Mouse (Mus musculus): ENCODE data around the gene Med27. TPM values are rescaled to one million over a fixed set of nuclear protein-coding genes. Genes with fewer than 3 reads are reported as not detected.

The Med27 gene
- total RNA-seq, 2 experiments from 2014 or later, result 23.7 to 24.3 TPM

DNA sequence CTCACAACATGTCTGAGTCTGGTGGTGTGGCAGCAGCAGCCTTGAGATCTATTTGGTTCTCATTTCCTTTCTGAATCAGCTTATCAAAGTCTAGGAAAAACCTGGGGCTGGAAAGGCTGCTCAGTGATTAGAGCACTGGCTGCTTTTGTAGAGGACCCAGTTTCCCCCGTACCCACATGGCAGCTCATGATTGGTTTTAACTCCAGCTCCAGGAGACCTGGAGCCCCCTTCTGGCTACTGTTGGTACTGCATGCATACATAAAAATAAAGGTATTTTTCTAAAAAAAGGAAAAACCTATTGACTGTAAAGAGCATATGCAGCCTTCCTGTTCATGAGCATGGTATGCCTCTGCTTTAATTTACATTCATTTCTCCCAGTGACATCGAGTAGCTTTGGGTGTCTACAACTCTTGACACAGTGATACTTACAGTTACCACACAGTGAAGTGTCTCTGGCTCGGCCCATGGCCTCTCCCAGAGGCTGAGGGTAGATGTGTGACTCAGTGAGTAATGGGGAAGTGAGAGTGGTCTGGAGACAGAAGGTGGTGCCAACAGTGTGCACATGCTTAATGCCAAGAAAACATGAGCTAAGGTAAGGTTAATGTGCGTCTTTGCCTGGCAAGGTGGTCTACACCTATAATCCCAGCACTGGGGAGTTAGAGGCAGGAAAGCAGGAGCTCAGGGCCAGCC is 207.5 kb downstream of the Med27 start:
- DNase-seq (ENCODE audit: low spot score in 2 of 2), result peak in 1 of 2 experiments; percentile 35

DNA sequence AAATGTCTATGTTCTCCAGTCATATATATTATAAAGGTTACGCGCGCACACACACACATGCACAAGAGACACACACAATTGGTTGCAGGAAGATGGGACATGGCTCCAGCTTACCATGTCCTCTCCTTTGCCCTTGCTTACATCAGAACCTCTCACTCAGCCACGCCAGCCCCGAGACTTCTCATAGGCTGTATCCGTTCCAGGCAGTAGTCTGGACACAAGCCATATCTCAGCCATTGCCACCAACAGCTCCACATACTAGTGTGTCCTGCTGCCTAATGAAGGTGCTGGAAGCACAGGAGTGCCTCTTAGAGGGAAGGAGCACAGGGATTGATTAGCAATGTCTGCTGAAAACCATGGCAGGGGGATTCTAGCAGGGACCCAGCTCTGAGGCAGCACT is 211.9 kb downstream of the Med27 start:
- DNase-seq (ENCODE audit: low spot score in 2 of 2), result no peak

DNA sequence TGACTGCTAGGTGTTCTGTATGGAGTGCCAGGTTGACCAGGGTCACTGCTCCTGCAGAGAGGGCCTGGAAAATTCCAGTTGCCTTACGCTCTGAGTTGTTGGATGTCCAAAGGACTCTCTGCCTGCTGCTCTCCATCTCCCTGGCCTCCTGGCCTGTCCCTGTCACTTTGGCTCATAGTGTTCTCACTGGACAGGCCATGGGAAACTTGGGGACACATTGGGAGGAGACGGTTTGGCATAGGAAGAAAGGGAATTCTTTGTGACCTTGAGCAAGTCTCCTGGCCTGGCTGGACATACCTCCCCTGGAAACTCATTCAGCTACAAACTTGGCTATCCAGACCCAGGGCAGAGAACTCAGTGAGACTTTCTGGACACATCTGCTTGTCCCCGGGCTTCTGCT is 213.3 kb downstream of the Med27 start:
- DNase-seq (ENCODE audit: low spot score in 2 of 2), result no peak

DNA sequence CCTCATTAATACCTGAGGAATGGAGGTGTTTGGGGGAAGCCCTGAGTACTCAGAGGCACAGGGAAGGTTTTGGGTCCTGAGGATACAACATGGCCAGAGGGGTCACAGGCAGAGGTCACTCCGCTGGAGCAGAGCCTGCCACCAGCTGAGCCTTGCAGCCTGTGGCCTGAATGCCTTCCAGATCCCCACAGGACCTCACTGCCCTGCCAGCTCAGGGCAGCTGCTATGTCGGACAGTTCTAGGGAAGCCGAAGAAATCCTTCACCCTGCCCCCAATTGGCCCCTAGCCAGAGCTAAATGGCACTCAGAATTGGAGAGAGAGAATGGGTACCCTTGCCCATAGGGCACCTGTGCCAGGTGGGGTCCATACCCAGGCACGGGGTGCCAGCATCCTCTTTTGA is 214.8 kb downstream of the Med27 start:
- no peak for DNase-seq (ENCODE audit: low spot score in 2 of 2)

DNA sequence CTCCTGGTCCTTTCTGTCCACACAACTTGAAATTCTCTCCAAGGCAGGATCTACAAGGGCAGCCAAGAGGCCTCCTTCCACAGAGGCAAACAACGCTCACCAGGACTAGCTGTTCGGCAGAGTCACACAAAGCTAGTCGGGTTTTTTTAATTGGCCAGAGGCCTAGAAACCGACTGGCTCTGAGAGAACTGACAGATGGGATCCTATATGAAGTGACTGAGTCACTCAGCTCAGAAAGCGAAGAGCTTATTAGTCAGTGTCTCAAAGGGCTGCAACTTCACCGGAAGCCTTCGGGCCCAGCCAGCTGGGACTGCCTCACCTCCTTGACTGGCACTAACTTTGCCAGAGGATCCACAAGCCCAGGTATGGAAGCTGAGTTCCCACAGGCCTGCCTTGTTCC is 217.4 kb downstream of the Med27 start:
- DNase-seq (ENCODE audit: low spot score in 2 of 2), result no peak

DNA sequence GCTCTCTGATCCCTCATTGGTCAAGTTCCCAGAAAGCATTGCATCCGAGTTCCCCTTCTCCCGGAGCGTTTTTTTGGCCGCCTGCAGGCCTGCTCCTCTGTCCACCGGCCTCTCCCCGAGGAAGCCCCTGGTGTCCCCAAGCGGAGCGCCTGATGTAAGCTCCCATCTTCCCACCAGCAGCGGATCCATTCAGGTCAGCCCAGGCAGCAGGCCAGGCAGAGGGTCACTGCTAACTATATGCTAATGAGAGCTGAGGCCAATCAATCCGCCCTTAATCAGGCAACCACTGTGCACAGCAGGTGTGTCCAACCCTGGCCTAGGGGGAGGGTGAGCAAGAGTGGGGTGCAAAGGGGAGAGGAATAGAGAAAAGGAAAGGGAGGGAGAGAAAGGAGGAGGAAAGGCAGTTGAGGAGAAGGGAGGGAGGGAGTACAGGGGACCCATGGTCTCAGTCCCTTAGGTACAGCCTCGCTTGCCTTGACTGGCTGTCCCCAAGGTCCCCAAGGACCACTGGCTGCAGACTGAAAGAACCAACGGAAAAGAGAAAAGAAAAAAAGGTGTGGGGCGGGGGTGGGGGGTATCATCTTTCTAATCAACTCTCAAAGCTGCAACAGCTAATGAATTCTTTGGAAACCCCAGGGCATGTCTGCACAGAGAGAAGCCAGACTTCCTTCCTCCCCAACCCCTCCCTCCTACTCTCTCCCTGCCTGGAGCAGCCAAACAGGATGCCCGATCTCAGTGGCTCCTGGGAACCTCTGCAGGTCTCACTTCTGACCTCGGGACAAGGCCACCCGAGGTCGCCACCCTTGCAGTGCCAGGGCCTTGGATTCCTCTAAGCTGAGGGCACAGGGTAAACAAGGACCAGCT is 219.2 kb downstream of the Med27 start:
- DNase-seq (ENCODE audit: low spot score in 2 of 2), result no peak

DNA sequence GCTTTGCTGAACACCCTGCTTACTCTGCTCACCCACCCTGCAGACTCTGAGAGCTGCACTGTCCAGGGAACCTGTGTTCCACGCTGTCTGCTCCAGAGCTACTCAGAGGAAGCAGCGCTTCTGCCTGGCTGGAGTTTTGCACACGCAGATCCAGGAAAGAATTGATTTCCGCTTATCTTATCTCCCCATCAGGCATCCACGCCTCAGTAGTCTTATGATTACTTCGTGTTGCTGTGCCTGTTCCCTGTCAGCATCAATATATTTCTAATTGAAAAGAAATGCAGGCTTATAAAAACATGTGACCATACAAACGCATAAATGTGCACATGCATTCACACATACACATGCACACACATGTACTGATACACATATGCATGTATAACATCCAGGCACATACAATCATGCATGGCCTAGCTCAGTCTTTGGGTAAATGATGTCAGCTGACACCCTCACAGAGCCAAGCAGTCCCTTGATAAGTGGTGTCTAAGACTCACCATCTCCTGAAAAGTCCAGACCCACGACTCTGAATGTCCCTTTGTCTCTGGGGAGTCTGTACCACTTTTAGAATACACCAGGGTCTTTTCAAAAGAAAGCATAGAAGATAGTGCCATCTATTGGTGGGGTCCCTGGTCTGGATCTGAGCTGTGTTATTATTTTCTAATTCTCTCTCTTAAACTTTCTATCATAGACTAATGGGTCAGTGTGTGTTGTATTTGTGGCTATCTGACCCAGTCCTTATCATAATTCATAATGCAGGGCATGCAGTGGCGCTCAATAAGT is 225.5 kb downstream of the Med27 start:
- DNase-seq (ENCODE audit: low spot score in 2 of 2), result no peak

DNA sequence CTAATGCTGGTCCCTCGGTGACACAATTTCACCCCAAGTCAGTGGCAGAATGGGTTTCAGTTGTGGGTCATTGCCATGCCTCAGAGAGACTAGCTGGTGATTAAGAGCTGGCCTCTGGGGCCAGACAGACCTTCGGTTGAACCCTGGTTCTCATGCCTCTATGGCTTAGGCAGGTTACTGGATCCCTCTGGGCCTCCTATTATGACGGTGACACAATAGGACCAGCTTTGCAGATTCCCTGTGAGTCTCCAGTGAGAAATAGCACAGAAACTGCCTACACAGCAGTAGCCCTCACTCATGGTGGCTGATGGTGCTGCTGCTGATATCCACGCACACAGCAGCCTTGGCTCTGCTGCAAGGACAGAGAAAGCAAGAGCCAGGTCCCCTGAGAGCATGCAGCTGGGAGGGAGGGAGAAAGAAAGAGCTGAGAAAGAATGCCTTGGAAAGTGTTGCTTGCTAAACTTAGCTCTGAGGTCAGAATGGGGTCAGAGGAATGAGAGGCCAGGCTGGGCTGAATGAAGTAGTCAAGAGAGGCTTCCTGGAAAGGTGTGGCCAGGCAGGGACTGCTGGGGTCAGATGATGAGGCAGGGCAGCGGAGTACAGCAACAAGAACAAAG is 226.3 kb downstream of the Med27 start:
- peak in 1 of 2 experiments; percentile 25 for DNase-seq (ENCODE audit: low spot score in 2 of 2)

DNA sequence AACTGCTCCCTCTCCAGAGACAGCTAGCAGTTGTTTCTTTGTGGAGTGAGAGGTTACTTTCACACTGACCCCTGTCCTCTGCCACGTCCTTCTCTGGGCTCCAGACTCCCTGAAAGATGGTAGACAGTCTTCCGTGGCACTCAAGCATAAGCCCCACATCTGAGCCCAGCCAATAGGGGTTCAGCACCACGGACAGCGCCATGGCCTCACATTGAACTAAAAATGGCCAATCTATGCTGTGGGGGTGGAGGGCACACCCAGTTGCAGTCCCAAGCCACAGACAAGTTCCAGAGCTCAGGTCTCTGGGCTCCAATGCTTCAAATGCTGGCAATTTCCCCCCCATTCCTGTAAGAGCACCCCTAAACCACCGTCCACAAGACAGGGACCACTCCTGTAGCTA is 227.0 kb downstream of the Med27 start:
- DNase-seq (ENCODE audit: low spot score in 2 of 2), result peak in 1 of 2 experiments; percentile 69

DNA sequence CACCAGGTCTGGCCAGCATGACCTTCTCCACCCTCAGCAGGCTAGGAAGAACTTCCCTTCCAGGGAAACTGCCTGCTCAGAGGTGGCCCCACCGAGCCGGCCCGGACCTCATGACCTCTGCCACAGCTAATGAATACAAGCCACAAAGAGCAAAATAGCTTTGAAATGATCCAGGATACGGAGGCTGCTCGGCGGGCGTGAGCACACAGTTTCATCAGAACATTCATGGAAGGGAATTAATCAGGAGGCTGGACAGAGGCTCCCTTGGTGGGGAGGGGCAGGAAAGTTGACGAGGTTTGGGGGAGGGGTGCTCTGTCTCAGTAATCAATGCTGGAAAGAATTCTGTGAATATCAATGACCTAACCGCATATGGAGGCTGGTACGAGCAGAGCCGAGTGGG is 227.6 kb downstream of the Med27 start:
- DNase-seq (ENCODE audit: low spot score in 2 of 2), result no peak

Small RNA genes lying within 50 kb of the gene (microRNA-seq; reads per million reads assigned to microRNA genes)
- gene Mir133c, result not detected

Other genes starting within 250 kb of the Med27 start
- 10 to 100 TPM; 32.7 to 35.2 TPM for gene Setx, start 222.6 kb upstream of the Med27 start, total RNA-seq (2021)
- 10 to 100 TPM; 11.3 to 13.0 TPM for gene Ntng2, start 93.8 kb upstream of the Med27 start, total RNA-seq (2021)

Data from gastrocnemius, postnatal 4 days (tissue).